Mouse (Mus musculus) ES-E14 (cell line): Measurements from ENCODE around the gene Aldh1l1. TPM values are rescaled to one million over a fixed set of nuclear protein-coding genes. Genes with fewer than 3 reads are reported as not detected.

ENCODE experiments used
- DNase-seq: peaks from one replicate; pipeline ENCODE4 v3.0.0-alpha.2; 2013; ENCODE audit warnings: low read depth, low spot score
- H3K27ac ChIP-seq: 2 replicates; pipeline ENCODE4 v1.5.1; 2012; ENCODE audit warnings: low read depth, mild to moderate bottlenecking, low read length, moderate library complexity, mixed read lengths; ENCODE audit not compliant: poor library complexity, insufficient read depth, severe bottlenecking
- H3K36me3 ChIP-seq: 2 replicates; pipeline ENCODE4 v1.6.1; 2012; ENCODE audit warnings: mild to moderate bottlenecking, low read length, moderate library complexity, mixed read lengths; ENCODE audit not compliant: control insufficient read depth, poor library complexity, insufficient read depth, severe bottlenecking
- H3K4me1 ChIP-seq, 2 experiments: fragments of 150-350 bp in 1 of 2; sonication (generic) in 1 of 2; 2 replicates each; pipeline ENCODE4 v1.6.1; 2012; ENCODE audit warnings: low read length in 2 of 2, mild to moderate bottlenecking in 1 of 2, mixed read lengths in 1 of 2; ENCODE audit not compliant: control insufficient read depth in 2 of 2, insufficient read depth in 2 of 2, poor library complexity in 1 of 2
- H3K4me3 ChIP-seq, 2 experiments: fragments of 150-350 bp in 1 of 2; sonication (generic) in 1 of 2; 2 replicates each; pipeline ENCODE4 v1.5.1; 2012; ENCODE audit warnings: low read length in 2 of 2, low read depth in 1 of 2, mild to moderate bottlenecking in 1 of 2, mixed read lengths in 1 of 2; ENCODE audit not compliant: insufficient read depth in 1 of 2, poor library complexity in 1 of 2, severe bottlenecking in 1 of 2
- H3K9ac ChIP-seq: 2 replicates; pipeline ENCODE4 v1.6.1; 2012; ENCODE audit warnings: low read depth, mild to moderate bottlenecking, low read length, mixed read lengths; ENCODE audit not compliant: poor library complexity, insufficient read depth, severe bottlenecking
- H3K9me3 ChIP-seq: fragments of 150-350 bp; sonication (generic); 2 replicates; pipeline ENCODE4 v1.6.1; 2012; ENCODE audit warnings: low read depth, mild to moderate bottlenecking, low read length; ENCODE audit not compliant: control insufficient read depth, insufficient read depth
- CHD2 ChIP-seq: IDR thresholded peaks from 2 replicates; pipeline ENCODE4 v1.6.1; 2014; ENCODE audit warnings: mild to moderate bottlenecking, low read depth, low read length, inconsistent platforms
- HCFC1 ChIP-seq: IDR thresholded peaks from 2 replicates; pipeline ENCODE4 v1.6.1; 2012; ENCODE audit warnings: low read length, inconsistent platforms, borderline replicate concordance; ENCODE audit not compliant: insufficient read depth
- MAFK ChIP-seq: IDR thresholded peaks from 2 replicates; pipeline ENCODE4 v1.6.1; 2014; ENCODE audit warnings: mild to moderate bottlenecking, low read depth, low read length, inconsistent platforms; ENCODE audit not compliant: insufficient read depth
- ZC3H11A ChIP-seq: IDR thresholded peaks from 2 replicates; pipeline ENCODE4 v1.6.1; 2012; ENCODE audit warnings: low read depth, mild to moderate bottlenecking, inconsistent platforms, low read length, borderline replicate concordance
- ZNF384 ChIP-seq: IDR thresholded peaks from 2 replicates; pipeline ENCODE4 v1.6.1; 2012; ENCODE audit warnings: low read depth, low read length, inconsistent platforms
- in situ Hi-C, 2 experiments: fragments of 600-800 bp; cut with MboI; formaldehyde crosslinking; loops; one replicate each; pipeline ENCODE4 v1.15.1; 2025; ENCODE audit warnings: low sequenced_read_pairs in 2 of 2, inconsistent platforms in 1 of 2; ENCODE audit not compliant: unreplicated experiment in 2 of 2
- total RNA-seq: library from RNA; depleted of rRNA; stranded (reverse); fragments of 300-350 nt; gene quantifications from 2 replicates; pipeline ENCODE4 v1.2.3, GENCODE M21; 2012

Aldh1l1 gene
- total RNA-seq, 1 experiment, result 3.9 TPM

- H3K9me3 ChIP-seq, result no peaks in the 10 kb centered on the region
- H3K27ac ChIP-seq, result no peak overlapping the region
- H3K4me3 ChIP-seq, result no peak overlapping the region
- in situ Hi-C loops, result loop anchor here in 1 of 2 experiments (25.0 kb wide), 1 partner anchor 850 kb away; no protein-coding TSS in a partner anchor
- H3K9ac ChIP-seq, result no peak overlapping the region
- H3K36me3 ChIP-seq, result no peaks in the 10 kb centered on the region
- peaks cover 0 to under 1% of the 10 kb centered on the region in 2 experiments; a peak in 1 of 4 replicates for H3K4me1 ChIP-seq
- no peak for TF ChIP-seq MAFK
- TF ChIP-seq ZC3H11A, result no peak
- TF ChIP-seq CHD2, result no peak
- TF ChIP-seq ZNF384, result no peak
- no peak for TF ChIP-seq HCFC1
- DNase-seq, result no peak
Observed at GRCm38 (mm10) chr6:90536824-90537223, 50.6 kb downstream of the Aldh1l1 start.

- Histone ChIP-seq H3K4me1 (no peaks in the 10 kb centered on the region; a peak in 1 of 4 replicates), H3K4me3 (no peak overlapping the region), H3K27ac (no peak overlapping the region), H3K36me3 (no peaks in the 10 kb centered on the region), H3K9me3 (no peaks in the 10 kb centered on the region), H3K9ac (no peak overlapping the region)
- TF ChIP-seq CHD2 (no peak), ZC3H11A (peak; percentile 89; the same call in 1 of the 2 replicates)
- DNase-seq, result peak; percentile 79
- in situ Hi-C loops, result loop anchor here in 1 of 2 experiments (25.0 kb wide), 1 partner anchor 851 kb away; no protein-coding TSS in a partner anchor
Observed at GRCm38 (mm10) chr6:90537941-90538340, 51.7 kb downstream of the Aldh1l1 start.

GRCm38 (mm10) chr6:90539271-90539670 lies 53.0 kb downstream of the Aldh1l1 start:
- Histone ChIP-seq H3K9ac (no peak overlapping the region), H3K9me3 (no peaks in the 10 kb centered on the region), H3K36me3 (no peaks in the 10 kb centered on the region), H3K27ac (no peak overlapping the region), H3K4me3 (no peak overlapping the region), H3K4me1 (no peaks in the 10 kb centered on the region; a peak in 1 of 4 replicates)
- in situ Hi-C loops, result loop anchor here in 1 of 2 experiments (25.0 kb wide), 1 partner anchor 852 kb away; no protein-coding TSS in a partner anchor
- TF ChIP-seq MAFK (no peak), HCFC1 (no peak), ZNF384 (no peak), ZC3H11A (no peak), CHD2 (no peak)
- no peak for DNase-seq

- no peak overlapping the region for H3K4me3 ChIP-seq
- no peak overlapping the region for H3K9ac ChIP-seq
- no peaks in the 10 kb centered on the region for H3K4me1 ChIP-seq
- no peaks in the 10 kb centered on the region for H3K9me3 ChIP-seq
- no peak for DNase-seq
- no peaks in the 10 kb centered on the region for H3K36me3 ChIP-seq
- no peak for TF ChIP-seq MAFK
- TF ChIP-seq CHD2, result no peak
- TF ChIP-seq ZC3H11A, result no peak
- no peak for TF ChIP-seq ZNF384
- no peak for TF ChIP-seq HCFC1
- in situ Hi-C loops, result loop anchor here in 1 of 2 experiments (25.0 kb wide), 1 partner anchor 853 kb away; no protein-coding TSS in a partner anchor
- no peak overlapping the region for H3K27ac ChIP-seq
Observed at GRCm38 (mm10) chr6:90540520-90540919, 54.3 kb downstream of the Aldh1l1 start.

GRCm38 (mm10) chr6:90541367-90541772 lies 55.1 kb downstream of the Aldh1l1 start:
- DNase-seq, result no peak
- Histone ChIP-seq H3K4me1 (peaks cover 0 to under 1% of the 10 kb centered on the region in 2 experiments; a peak in 1 of 4 replicates), H3K27ac (no peak overlapping the region), H3K4me3 (no peak overlapping the region), H3K36me3 (no peaks in the 10 kb centered on the region), H3K9ac (no peak overlapping the region), H3K9me3 (no peaks in the 10 kb centered on the region)
- no peak for TF ChIP-seq HCFC1
- in situ Hi-C loops, result loop anchor here in 1 of 2 experiments (25.0 kb wide), 1 partner anchor 854 kb away; no protein-coding TSS in a partner anchor
